Mouse (Mus musculus): ENCODE data around the gene Kcnj13.

DNA sequence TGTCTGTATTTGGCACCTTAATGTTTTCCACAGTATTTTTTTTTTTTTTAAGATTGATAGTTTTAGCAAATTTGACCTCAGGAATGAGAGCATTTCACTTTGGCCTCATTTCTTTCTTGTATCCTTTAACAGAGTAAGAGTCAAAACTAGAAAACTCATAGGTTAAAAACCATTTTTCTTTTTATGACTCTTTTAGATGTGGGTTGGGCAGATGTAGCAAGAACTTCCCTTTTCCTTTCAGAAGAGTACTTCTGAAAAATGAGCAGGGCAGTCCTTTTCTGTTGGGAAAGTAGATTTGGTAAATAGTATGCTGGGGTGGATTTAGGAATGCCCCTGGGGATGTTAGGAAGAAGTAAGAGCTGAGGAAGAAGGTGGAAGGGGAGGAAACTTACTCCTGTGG lies 11.5 kb upstream of the Kcnj13 start:
- TF ChIP-seq CTCF (IDR thresholded peaks at IDR 0.05; ENCODE audit: low read depth): no peak
- no peak for TF ChIP-seq EP300 (IDR thresholded peaks at IDR 0.05; ENCODE audit: low read depth)

Data from liver, postnatal 0 days (tissue).